In the genomic region with DNA sequence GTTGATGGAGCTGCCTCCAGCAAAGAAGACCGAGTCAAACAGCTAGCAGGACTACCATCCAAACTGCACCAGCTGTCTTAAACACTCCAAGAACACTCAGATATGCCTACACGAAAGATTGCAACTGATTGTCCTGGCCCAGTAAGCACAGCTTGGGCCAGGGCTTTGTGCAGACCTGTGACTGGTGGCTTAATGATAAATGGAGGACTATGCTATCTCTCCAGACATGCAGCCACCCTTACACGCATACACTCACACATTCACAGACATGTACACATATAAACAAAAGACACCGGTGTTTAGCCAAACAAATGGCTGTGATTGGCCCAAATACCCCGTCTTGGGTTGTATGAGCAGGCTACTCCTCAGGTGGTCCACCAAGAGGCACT, we compare ENCODE assay signal across 8 mouse cellular contexts. TPM values are rescaled to one million over a fixed set of nuclear protein-coding genes. Genes with fewer than 3 reads are reported as not detected.
DNase-seq lines count a peak whose midpoint lies in the region; ATAC-seq and TF ChIP-seq lines count a peak whose summit lies in the region.

No protein-coding gene starts in this region.

- peak in 1 of 2 experiments; percentile 20 for DNase-seq in heart, adult 2 months
- no peak for DNase-seq in heart, adult 11 months
- DNase-seq in forebrain, embryonic 14.5 days (ENCODE audit: low spot score): no peak
- DNase-seq in embryo, embryonic 11 days: no peak
- no peak for DNase-seq in adrenal gland, adult (ENCODE audit: inconsistent age in 2 of 2, low spot score in 1 of 2)
- no peak for DNase-seq in cerebellum, adult 11-12 months

- 45% methylated on average over 5 of the region's 5 CpGs for WGBS in heart, adult 2 months
- WGBS in forebrain, embryonic 14.5 days: 41% methylated on average over 5 of the region's 5 CpGs
- 18% methylated on average over 5 of the region's 5 CpGs for WGBS in liver, embryonic 15.5 days (ENCODE audit: insufficient replicate concordance)

- no peak for TF ChIP-seq POLR2A in heart, adult 2 months (IDR thresholded peaks at IDR 0.05; ENCODE audit: insufficient read depth, low read depth, low read length)

- no peak for TF ChIP-seq EP300 in heart, adult 2 months (IDR thresholded peaks at IDR 0.05; ENCODE audit: insufficient read depth, low read depth, low read length)

- H3K79me2 ChIP-seq in heart, adult 2 months (replicated peaks; ENCODE audit: control insufficient read depth, insufficient read depth, low read length): no peaks in the 10 kb centered on the region; the same call in none of the 2 replicates
- peaks cover 36% of the 10 kb centered on the region for H3K79me2 ChIP-seq in C2C12 (ENCODE audit: control insufficient read depth, insufficient read depth)

- H3K4me2 ChIP-seq in forebrain, embryonic 14.5 days (ENCODE audit: low read length): peak overlapping the region; percentile 89
- H3K4me2 ChIP-seq in liver, embryonic 15.5 days: peak overlapping the region; percentile 85

- peak overlapping the region; percentile 89 for H3K27ac ChIP-seq in heart, adult 2 months
- H3K27ac ChIP-seq in forebrain, embryonic 14.5 days (ENCODE audit: low read depth, low read length): peak overlapping the region; percentile 60; the same call in 1 of the 2 replicates
- H3K27ac ChIP-seq in liver, embryonic 15.5 days (replicated peaks): peak overlapping the region; percentile 91

- peaks cover 23% of the 10 kb centered on the region for H3K79me3 ChIP-seq in C2C12 (ENCODE audit: low read depth)

- 0 out of 2 replicates have a peak, but pooled peaks have one; percentile 11 for ATAC-seq in forebrain, embryonic 14.5 days
- ATAC-seq in liver, embryonic 15.5 days (ENCODE audit: insufficient read depth): peak; percentile 41

- no peaks in the 10 kb centered on the region for H3K27me3 ChIP-seq in heart, adult 2 months (ENCODE audit: control insufficient read depth, insufficient read depth, low read length)
- no peaks in the 10 kb centered on the region for H3K27me3 ChIP-seq in C2C12 (ENCODE audit: control insufficient read depth, insufficient read depth, insufficient read length)
- H3K27me3 ChIP-seq in forebrain, embryonic 14.5 days (replicated peaks; ENCODE audit: control insufficient read depth, insufficient read depth, low read length): no peaks in the 10 kb centered on the region
- H3K27me3 ChIP-seq in liver, embryonic 15.5 days: no peaks in the 10 kb centered on the region

- H3K9me3 ChIP-seq in forebrain, embryonic 14.5 days (replicated peaks; ENCODE audit: control insufficient read depth, low read length): no peaks in the 10 kb centered on the region
- no peaks in the 10 kb centered on the region for H3K9me3 ChIP-seq in liver, embryonic 15.5 days (replicated peaks)

- no peaks in the 10 kb centered on the region; the same call in 1 of the 2 replicates for H3K36me3 ChIP-seq in heart, adult 2 months (ENCODE audit: control insufficient read depth, insufficient read depth, low read length)
- peaks cover 10% of the 10 kb centered on the region for H3K36me3 ChIP-seq in C2C12 (ENCODE audit: control insufficient read depth, insufficient read depth)
- H3K36me3 ChIP-seq in forebrain, embryonic 14.5 days (ENCODE audit: control insufficient read depth, insufficient read depth, low read length): peaks cover 15% of the 10 kb centered on the region
- H3K36me3 ChIP-seq in liver, embryonic 15.5 days (replicated peaks): peaks cover 18% of the 10 kb centered on the region

- intact Hi-C loops in heart, adult 2 months (cut with DNase I): loop anchor here (2.0 kb wide), 1 partner anchor 26 kb away; the partner anchor contains the start of genes 4931406C07Rik and Taf1d

- H3K4me1 ChIP-seq in heart, adult 2 months (ENCODE audit: control insufficient read depth, insufficient read depth, low read length): peaks cover 5% of the 10 kb centered on the region
- peaks cover 11% of the 10 kb centered on the region for H3K4me1 ChIP-seq in forebrain, embryonic 14.5 days (ENCODE audit: control insufficient read depth, insufficient read depth, low read length)
- peaks cover 26% of the 10 kb centered on the region for H3K4me1 ChIP-seq in liver, embryonic 15.5 days (replicated peaks)

- peak overlapping the region; percentile 52 for H3K9ac ChIP-seq in heart, adult 2 months (ENCODE audit: low read depth, low read length)
- peak overlapping the region; percentile 95 for H3K9ac ChIP-seq in forebrain, embryonic 14.5 days (ENCODE audit: low read length)
- H3K9ac ChIP-seq in liver, embryonic 15.5 days: peak overlapping the region; percentile 93

- peak overlapping the region; percentile 90 for H3K4me3 ChIP-seq in heart, adult 2 months
- peak overlapping the region; percentile 64 for H3K4me3 ChIP-seq in C2C12 (ENCODE audit: insufficient read depth, poor library complexity, severe bottlenecking)
- H3K4me3 ChIP-seq in forebrain, embryonic 14.5 days (ENCODE audit: low read depth, low read length): peak overlapping the region; percentile 88
- H3K4me3 ChIP-seq in liver, embryonic 15.5 days (replicated peaks): peak overlapping the region; percentile 96

- no peak for TF ChIP-seq CTCF in heart, adult 2 months (IDR thresholded peaks at IDR 0.05)
- no peak for TF ChIP-seq CTCF in C2C12 (IDR thresholded peaks at IDR 0.05; ENCODE audit: control insufficient read depth, insufficient read depth, insufficient read length)

- peak overlapping the region; percentile 57 for H3ac ChIP-seq in C2C12 (ENCODE audit: control insufficient read depth, insufficient read length, low read depth)

TF ChIP-seq in C2C12, 6 proteins besides CTCF, POLR2A, EP300 and RAD21:
- TF ChIP-seq USF1 (IDR thresholded peaks at IDR 0.05; ENCODE audit: low read depth) (no peak), CEBPB (IDR thresholded peaks at IDR 0.05; ENCODE audit: low read depth) (no peak), MYOG (IDR thresholded peaks at IDR 0.05; ENCODE audit: control insufficient read depth, extremely low read depth, insufficient read length) (no peak), MYOD1 (IDR thresholded peaks at IDR 0.05; ENCODE audit: control insufficient read depth, insufficient read length, low read depth) (no peak), FOSL1 (IDR thresholded peaks at IDR 0.05; ENCODE audit: insufficient read depth, low read length, poor library complexity, severe bottlenecking) (no peak), MAX (IDR thresholded peaks at IDR 0.05) (no peak)
TF ChIP-seq in C2C12: peak in this region for 0.

RNA-seq across cellular contexts. Expression of gene Med17, which starts 0.8 kb away (rescaled TPM):
- 10 to 100 TPM; 14.3 to 14.6 TPM for total RNA-seq in heart, adult 2 months (2021)
- polyA plus RNA-seq in heart, adult 2 months (2012; rRNA removed): 10.3 and 13.6 TPM in 2 replicates
- 34.2 TPM for polyA plus RNA-seq in C2C12 (2012; fragmentation: generic; extraction: Trizol)
- 39.8 and 43.1 TPM in 2 replicates for polyA plus RNA-seq in forebrain, embryonic 14.5 days (2014; fragmentation: Nextera tagmentation; extraction: Ambion mirVana)
- 13.3 and 16.8 TPM in 2 replicates for polyA plus RNA-seq in liver, embryonic 15.5 days (2015; fragmentation: Nextera tagmentation; extraction: Ambion mirVana)

RNA-seq across cellular contexts. Expression of gene Taf1d, which starts 25.5 kb away (rescaled TPM):
- total RNA-seq in heart, adult 2 months (2021): 10 to 100 TPM; 26.0 to 28.0 TPM
- 5.8 and 13.6 TPM in 2 replicates for polyA plus RNA-seq in heart, adult 2 months (2012; rRNA removed)
- polyA plus RNA-seq in C2C12 (2012; fragmentation: generic; extraction: Trizol): 47.0 TPM
- 43.9 and 44.8 TPM in 2 replicates for polyA plus RNA-seq in forebrain, embryonic 14.5 days (2014; fragmentation: Nextera tagmentation; extraction: Ambion mirVana)
- polyA plus RNA-seq in liver, embryonic 15.5 days (2015; fragmentation: Nextera tagmentation; extraction: Ambion mirVana): 23.3 and 25.7 TPM in 2 replicates

RNA-seq across cellular contexts. Expression of gene 4931406C07Rik, which starts 25.8 kb away (rescaled TPM):
- 1 to 10 TPM; 4.9 to 5.7 TPM for total RNA-seq in heart, adult 2 months (2021)
- 8.1 and 12.3 TPM in 2 replicates for polyA plus RNA-seq in heart, adult 2 months (2012; rRNA removed)
- 7.3 TPM for polyA plus RNA-seq in C2C12 (2012; fragmentation: generic; extraction: Trizol)
- polyA plus RNA-seq in forebrain, embryonic 14.5 days (2014; fragmentation: Nextera tagmentation; extraction: Ambion mirVana): 7.5 and 8.3 TPM in 2 replicates
- polyA plus RNA-seq in liver, embryonic 15.5 days (2015; fragmentation: Nextera tagmentation; extraction: Ambion mirVana): 3.6 and 3.9 TPM in 2 replicates

RNA-seq across cellular contexts. Expression of gene Vstm5, which starts 41.6 kb away (rescaled TPM):
- under 1 TPM; 0.23 to 0.32 TPM for total RNA-seq in heart, adult 2 months (2021)
- 0.31 and 0.59 TPM in 2 replicates for polyA plus RNA-seq in heart, adult 2 months (2012; rRNA removed)
- not detected for polyA plus RNA-seq in C2C12 (2012; fragmentation: generic; extraction: Trizol)
- polyA plus RNA-seq in forebrain, embryonic 14.5 days (2014; fragmentation: Nextera tagmentation; extraction: Ambion mirVana): 7.3 and 9.5 TPM in 2 replicates
- 0.25 and 0.31 TPM in 2 replicates for polyA plus RNA-seq in liver, embryonic 15.5 days (2015; fragmentation: Nextera tagmentation; extraction: Ambion mirVana)
